Comparison of ENCODE assay signal across 8 mouse cellular contexts in genomic region chr13:83654889-83655769, GRCm38 (mm10).
DNase-seq lines count a peak whose midpoint lies in the region; ATAC-seq and TF ChIP-seq lines count a peak whose summit lies in the region.

No protein-coding gene starts in this region.

- no peaks in the 10 kb centered on the region for H3K79me2 ChIP-seq in MEL (ENCODE audit: control insufficient read depth, insufficient read depth, low read length, poor library complexity)

- H3K4me2 ChIP-seq in forebrain, postnatal 0 days (ENCODE audit: low read depth), result no peak overlapping the region
- 0 out of 2 replicates have a peak overlapping the region, but pooled peaks have one; percentile 11 for H3K4me2 ChIP-seq in hindbrain, embryonic 12.5 days (replicated peaks)
- no peak overlapping the region for H3K4me2 ChIP-seq in lung, postnatal 0 days (replicated peaks; ENCODE audit: low read depth, low read length)

- peak; percentile 64 to 83 (median 67) for TF ChIP-seq CTCF in MEL (IDR thresholded peaks at IDR 0.05 in 2 of 3, conservative IDR thresholded peaks at IDR 0.05 in 1 of 3; ENCODE audit: control insufficient read depth in 1 of 3, insufficient read depth in 1 of 3, low read depth in 2 of 3, low read length in 3 of 3, poor library complexity in 1 of 3, severe bottlenecking in 1 of 3)
- peak; percentile 92 for TF ChIP-seq CTCF in forebrain, postnatal 0 days (IDR thresholded peaks at IDR 0.05; ENCODE audit: low read depth)
- peak; percentile 86 for TF ChIP-seq CTCF in lung, postnatal 0 days (IDR thresholded peaks at IDR 0.05)

- ATAC-seq in forebrain, postnatal 0 days, result peak; percentile 76
- ATAC-seq in hindbrain, embryonic 12.5 days (ENCODE audit: low FRiP score), result peak; percentile 93
- peak; percentile 43; the same call in 1 of the 2 replicates for ATAC-seq in lung, postnatal 0 days

- WGBS in forebrain, postnatal 0 days, result 9% methylated on average over 8 of the region's 8 CpGs
- WGBS in hindbrain, embryonic 12.5 days, result 24% methylated on average over 8 of the region's 8 CpGs
- WGBS in lung, postnatal 0 days, result 38% methylated on average over 8 of the region's 8 CpGs

- no peak for TF ChIP-seq POLR2A in MEL (IDR thresholded peaks at IDR 0.05; ENCODE audit: control insufficient read depth in 1 of 2, insufficient read depth in 1 of 2, low read depth in 1 of 2, low read length in 2 of 2, poor library complexity in 1 of 2)

- no peaks in the 10 kb centered on the region for H3K27me3 ChIP-seq in MEL (ENCODE audit: control insufficient read depth in 1 of 2, insufficient read depth in 2 of 2, low read length in 2 of 2)
- H3K27me3 ChIP-seq in forebrain, postnatal 0 days (ENCODE audit: insufficient read depth, low read length), result no peaks in the 10 kb centered on the region
- no peaks in the 10 kb centered on the region for H3K27me3 ChIP-seq in hindbrain, embryonic 12.5 days
- H3K27me3 ChIP-seq in lung, postnatal 0 days (replicated peaks; ENCODE audit: insufficient read depth, low read length), result no peaks in the 10 kb centered on the region

- peaks cover 6 to 9% of the 10 kb centered on the region in 2 experiments for H3K4me1 ChIP-seq in MEL (ENCODE audit: control insufficient read depth in 1 of 2, insufficient read depth in 2 of 2, low read length in 2 of 2)
- peaks cover 4% of the 10 kb centered on the region; the same call in 1 of the 2 replicates for H3K4me1 ChIP-seq in forebrain, postnatal 0 days (ENCODE audit: insufficient read depth)
- H3K4me1 ChIP-seq in hindbrain, embryonic 12.5 days, result 0 out of 2 replicates have a peak, but pooled peaks cover 3% of the 10 kb centered on the region
- no peaks in the 10 kb centered on the region for H3K4me1 ChIP-seq in lung, postnatal 0 days (ENCODE audit: insufficient read depth, low read depth, low read length)

- H3K36me3 ChIP-seq in MEL (ENCODE audit: control insufficient read depth in 1 of 2, insufficient read depth in 2 of 2, low read length in 2 of 2), result peaks cover 0 to 12% of the 10 kb centered on the region in 2 experiments; a peak in 2 of 4 replicates
- no peaks in the 10 kb centered on the region for H3K36me3 ChIP-seq in forebrain, postnatal 0 days (ENCODE audit: insufficient read depth)
- no peaks in the 10 kb centered on the region for H3K36me3 ChIP-seq in hindbrain, embryonic 12.5 days
- H3K36me3 ChIP-seq in lung, postnatal 0 days (ENCODE audit: insufficient read depth, low read length), result no peaks in the 10 kb centered on the region

- no peak overlapping the region for H3K27ac ChIP-seq in MEL (ENCODE audit: control insufficient read depth, low read depth, low read length)
- no peak overlapping the region for H3K27ac ChIP-seq in forebrain, postnatal 0 days (ENCODE audit: low read depth, low read length)
- no peak overlapping the region for H3K27ac ChIP-seq in hindbrain, embryonic 12.5 days
- no peak overlapping the region for H3K27ac ChIP-seq in lung, postnatal 0 days (ENCODE audit: low read length)

- H3K9ac ChIP-seq in MEL (ENCODE audit: control insufficient read depth, low read depth, low read length, poor library complexity, severe bottlenecking), result no peak overlapping the region
- no peak overlapping the region for H3K9ac ChIP-seq in forebrain, postnatal 0 days
- no peak overlapping the region for H3K9ac ChIP-seq in hindbrain, embryonic 12.5 days
- no peak overlapping the region for H3K9ac ChIP-seq in lung, postnatal 0 days (replicated peaks; ENCODE audit: low read depth)

- no peaks in the 10 kb centered on the region for H3K9me3 ChIP-seq in MEL (replicated peaks; ENCODE audit: insufficient read depth, low read length)
- no peaks in the 10 kb centered on the region for H3K9me3 ChIP-seq in forebrain, postnatal 0 days (ENCODE audit: low read length)
- H3K9me3 ChIP-seq in hindbrain, embryonic 12.5 days (replicated peaks), result no peaks in the 10 kb centered on the region
- H3K9me3 ChIP-seq in lung, postnatal 0 days (ENCODE audit: low read length), result no peaks in the 10 kb centered on the region

- DNase-seq in MEL (ENCODE audit: low read depth, low spot score), result peak; percentile 86
- peak; percentile 56 for DNase-seq in cerebellum, adult 11-12 months
- peak; percentile 94 for DNase-seq in forebrain, postnatal 0 days
- peak; percentile 88 for DNase-seq in layer of hippocampus, adult 9-10 months (ENCODE audit: low spot score)
- DNase-seq in lung, postnatal 0 days (ENCODE audit: low spot score), result peak; percentile 78
- peak; percentile 71 for DNase-seq in ovary, postnatal 36 days (ENCODE audit: low spot score)
- DNase-seq in thymus, postnatal 36 days, result peak; percentile 46 to 51

- TF ChIP-seq RAD21 in MEL (IDR thresholded peaks at IDR 0.05; ENCODE audit: low read depth, low read length), result peak; percentile 97

- no peak overlapping the region for H3K4me3 ChIP-seq in MEL (ENCODE audit: control insufficient read depth in 1 of 2, insufficient read depth in 1 of 2, low read depth in 2 of 2, low read length in 2 of 2)
- no peak overlapping the region for H3K4me3 ChIP-seq in forebrain, postnatal 0 days (ENCODE audit: low read depth, low read length)
- no peak overlapping the region for H3K4me3 ChIP-seq in hindbrain, embryonic 12.5 days
- no peak overlapping the region for H3K4me3 ChIP-seq in lung, postnatal 0 days (ENCODE audit: low read depth, low read length)

- TF ChIP-seq EP300 in MEL (IDR thresholded peaks at IDR 0.05; ENCODE audit: low read depth in 1 of 2, low read length in 2 of 2), result no peak
- no peak for TF ChIP-seq EP300 in lung, postnatal 0 days (IDR thresholded peaks at IDR 0.05)

TF ChIP-seq in MEL, 35 proteins besides CTCF, POLR2A, EP300 and RAD21:
- no peak for TF ChIP-seq TBP (IDR thresholded peaks at IDR 0.05; ENCODE audit: low read depth, low read length)
- TF ChIP-seq CHD2 (IDR thresholded peaks at IDR 0.05; ENCODE audit: low read length), result no peak
- TF ChIP-seq E2F4 (IDR thresholded peaks at IDR 0.05; ENCODE audit: borderline replicate concordance, low read depth, low read length), result no peak
- no peak for TF ChIP-seq CHD1 (IDR thresholded peaks at IDR 0.05; ENCODE audit: low read depth, low read length)
- TF ChIP-seq ZC3H11A (IDR thresholded peaks at IDR 0.05; ENCODE audit: low read depth, low read length), result peak; percentile 95
- no peak for TF ChIP-seq MAZ (IDR thresholded peaks at IDR 0.05; ENCODE audit: low read depth, low read length)
- no peak for TF ChIP-seq MYC (IDR thresholded peaks at IDR 0.05; ENCODE audit: low read depth, low read length)
- TF ChIP-seq MAFK (IDR thresholded peaks at IDR 0.05; ENCODE audit: borderline replicate concordance, low read depth, low read length), result no peak
- no peak for TF ChIP-seq ETS1 (IDR thresholded peaks at IDR 0.05; ENCODE audit: low read depth, low read length)
- peak; percentile 97 for TF ChIP-seq SMC3 (IDR thresholded peaks at IDR 0.05; ENCODE audit: low read depth, low read length)
TF ChIP-seq in MEL: peak in this region for 2.

Comparison
In these comparisons a context has a peak if more than half of its experiments do, and no peak if none do; other contexts are left out.
1. ATAC-seq: peak in every context shown above with its lines; median percentile 93 in hindbrain, embryonic 12.5 days; 76 in forebrain, postnatal 0 days; 43 in lung, postnatal 0 days.